Mouse (Mus musculus) erythroblast, embryonic 14.5 days (primary cell): Measurements from ENCODE around the gene Gm8257. TPM values are rescaled to one million over a fixed set of nuclear protein-coding genes. Genes with fewer than 3 reads are reported as not detected.
"Not testable (repeated sequence)": the region's sequence is repeated elsewhere in the genome, so short reads cannot be mapped to it uniquely, and the experiment has no call there.

Experiments
- H3K27me3 ChIP-seq: 2 replicates; pipeline ENCODE4 v1.6.1; 2012; ENCODE audit warnings: inconsistent platforms; ENCODE audit not compliant: control insufficient read depth
- H3K36me3 ChIP-seq: 2 replicates; pipeline ENCODE4 v1.6.1; 2012; ENCODE audit warnings: mild to moderate bottlenecking, inconsistent platforms; ENCODE audit not compliant: control insufficient read depth
- H3K4me1 ChIP-seq: 2 replicates; pipeline ENCODE4 v1.6.1; 2012; ENCODE audit warnings: inconsistent platforms; ENCODE audit not compliant: control insufficient read depth
- H3K4me3 ChIP-seq: replicated peaks from 2 replicates; pipeline ENCODE3; 2012; ENCODE audit warnings: moderate library complexity, mild to moderate bottlenecking, inconsistent platforms
- H3K9me3 ChIP-seq: 2 replicates; pipeline ENCODE4 v1.6.1; 2012; ENCODE audit warnings: low read length, inconsistent platforms, mixed read lengths; ENCODE audit not compliant: control insufficient read depth
- GATA1 ChIP-seq: IDR thresholded peaks from 2 replicates; pipeline ENCODE4 v1.6.1; 2012; ENCODE audit warnings: low read length, inconsistent platforms, mixed read lengths
- TAL1 ChIP-seq: IDR thresholded peaks from 3 replicates; pipeline ENCODE4 v1.6.1; 2012; ENCODE audit warnings: low read length, inconsistent platforms, mixed read lengths
- polyA plus RNA-seq: library from polyadenylated mRNA; stranded (reverse); fragments of >175 nt; gene quantifications from 2 replicates; pipeline ENCODE4 v1.2.3, GENCODE M21; 2012

Gm8257 gene
- not detected in 2 replicates for polyA plus RNA-seq

- not testable (repeated sequence) for H3K36me3 ChIP-seq, H3K4me3 ChIP-seq, H3K9me3 ChIP-seq, H3K4me1 ChIP-seq, H3K27me3 ChIP-seq
Measured at GRCm38 (mm10) chr14:44706356-44706755, at the start of gene Gm8257. Gene Gm8257 (minus strand): TSS chr14:44706456.

DNA sequence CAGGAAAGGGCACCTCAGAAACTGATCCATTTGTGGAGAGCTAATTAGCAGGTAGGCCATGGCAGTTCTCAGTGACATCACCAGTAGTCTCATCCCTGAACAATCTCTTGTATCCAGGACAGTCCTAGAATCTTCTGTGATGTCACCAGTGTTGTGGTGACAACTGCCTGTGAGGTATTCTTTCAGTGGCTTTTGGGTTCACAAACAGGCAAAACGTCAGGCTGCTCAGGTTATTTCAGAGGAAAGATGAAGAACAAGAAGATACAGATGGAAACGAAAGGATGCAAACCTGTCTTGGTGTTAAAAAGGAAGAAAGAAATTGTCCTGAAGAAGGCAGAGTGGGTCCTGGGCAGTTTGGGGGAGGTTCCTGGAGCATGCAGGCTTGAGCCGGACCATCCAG is 44.0 kb upstream of the Gm8257 start, which contains the start of gene Gm8267:
Gene Gm8267, minus strand, starts transcription at position 101 of the 400 bp plus-strand sequence.
- no peaks in the 10 kb centered on the region for H3K9me3 ChIP-seq
- no peak for TF ChIP-seq TAL1
- no peak for TF ChIP-seq GATA1
- no peaks in the 10 kb centered on the region for H3K4me1 ChIP-seq
- H3K36me3 ChIP-seq: no peaks in the 10 kb centered on the region
- H3K4me3 ChIP-seq: no peak within 1 kb of the TSS
- no peaks in the 10 kb centered on the region for H3K27me3 ChIP-seq

DNA sequence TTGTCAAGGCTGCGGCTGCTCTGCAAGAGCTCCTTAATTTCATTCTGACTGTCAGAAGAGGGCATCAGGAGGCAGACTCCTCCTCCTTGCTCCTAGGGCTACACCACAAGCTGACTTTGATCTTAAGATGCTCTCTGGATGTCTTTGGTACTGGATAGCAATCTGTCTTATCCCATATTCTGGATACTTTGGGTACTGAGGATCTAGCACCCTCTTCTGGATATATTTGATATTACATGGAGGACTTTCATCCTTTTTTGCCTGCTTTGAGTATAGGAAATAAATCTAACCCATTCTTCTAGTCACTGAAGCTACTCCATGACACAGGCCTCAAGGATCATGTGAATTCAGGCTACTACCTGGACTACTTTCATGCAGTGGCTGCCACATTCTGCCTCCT is 36.5 kb upstream of the Gm8257 start:
- H3K4me3 ChIP-seq, H3K4me1 ChIP-seq, H3K9me3 ChIP-seq, H3K36me3 ChIP-seq, H3K27me3 ChIP-seq: not testable (repeated sequence)

DNA sequence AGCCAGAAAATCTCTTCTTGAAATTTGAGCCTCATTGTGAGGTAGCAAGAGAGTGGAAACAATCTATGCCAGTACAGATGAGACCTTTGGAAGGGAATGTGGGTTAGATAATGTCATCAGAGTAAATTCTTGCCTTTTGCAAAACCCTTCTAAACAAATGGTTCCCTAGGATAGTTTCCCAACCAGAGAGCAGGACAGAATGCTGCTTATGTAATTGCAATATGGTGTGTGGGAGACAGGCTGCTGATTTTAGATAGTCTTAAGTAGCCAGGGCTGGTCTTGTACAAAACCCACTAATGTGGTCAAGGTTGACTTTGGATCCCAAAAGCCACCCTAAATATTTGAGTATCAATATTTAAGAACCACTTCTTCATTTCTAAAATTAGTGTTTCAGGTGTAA is 24.5 kb upstream of the Gm8257 start:
- not testable (repeated sequence) for H3K4me3 ChIP-seq, H3K36me3 ChIP-seq, H3K4me1 ChIP-seq, H3K27me3 ChIP-seq, H3K9me3 ChIP-seq

DNA sequence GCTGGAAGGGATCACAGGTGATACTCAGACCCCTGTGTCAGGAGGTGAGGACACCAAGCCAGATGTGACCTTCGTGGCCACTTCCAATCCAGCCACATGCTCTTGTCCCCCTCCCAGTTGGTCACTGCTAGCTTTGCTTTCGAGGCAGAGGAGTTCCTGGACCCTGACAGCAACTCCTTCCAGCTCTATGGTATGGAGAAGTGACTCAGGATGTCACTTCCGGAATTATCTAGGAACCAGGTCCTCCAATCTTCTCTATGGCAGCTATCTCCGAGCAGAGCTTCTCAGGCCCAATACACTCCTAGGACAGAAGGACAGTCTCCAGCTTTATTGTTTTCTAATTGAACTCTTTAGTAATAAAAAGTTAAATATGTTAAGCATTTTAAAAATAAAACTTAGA is 78.5 kb downstream of the Gm8257 start, which contains the start of gene Gm5624:
Gene Gm5624, minus strand, starts transcription at position 202 of the 400 bp plus-strand sequence.
- not testable (repeated sequence) for H3K4me3 ChIP-seq, H3K27me3 ChIP-seq, H3K36me3 ChIP-seq, H3K4me1 ChIP-seq, H3K9me3 ChIP-seq

Other genes starting within 250 kb of the Gm8257 start
- not detected in 2 replicates for gene BC061237, start 214.0 kb downstream of the Gm8257 start, polyA plus RNA-seq
- gene Gm17093, start 188.2 kb downstream of the Gm8257 start, polyA plus RNA-seq: not detected in 2 replicates
- not detected in 2 replicates for gene Gm8247, start 123.3 kb downstream of the Gm8257 start, polyA plus RNA-seq
- not detected in 2 replicates for gene Gm5624, start 78.5 kb downstream of the Gm8257 start, polyA plus RNA-seq
- gene Gm8267, start 43.9 kb upstream of the Gm8257 start, polyA plus RNA-seq: not detected in 2 replicates
- not detected in 2 replicates for gene Ptgdr, start 152.9 kb upstream of the Gm8257 start, polyA plus RNA-seq